Mouse (Mus musculus): ENCODE measurements around the gene Lck.
A peak's percentile ranks its signal among the peaks of the same experiment; 100 is the strongest.
"Not testable (repeated sequence)": the region's sequence is repeated elsewhere in the genome, so short reads cannot be mapped to it uniquely, and the experiment has no call there.

The Lck gene

DNA sequence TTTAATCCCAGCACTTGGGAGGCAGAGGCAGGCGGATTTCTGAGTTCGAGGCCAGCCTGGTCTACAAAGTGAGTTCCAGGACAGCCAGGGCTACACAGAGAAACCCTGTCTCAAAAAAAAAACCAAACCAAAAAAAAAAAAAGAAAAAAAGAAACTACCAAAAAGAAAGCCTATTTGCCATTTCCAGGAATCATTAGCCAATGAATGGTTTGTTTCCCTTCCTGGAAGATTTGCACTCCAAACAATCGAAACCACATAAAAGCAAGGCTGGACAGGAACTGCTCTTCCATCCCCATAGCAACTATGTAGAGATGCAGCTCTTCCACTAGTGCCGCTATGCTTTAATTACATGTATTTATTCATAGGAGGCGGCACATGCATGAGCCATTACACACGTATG lies 18.9 kb downstream of the Lck start:
- DNase-seq: not testable (repeated sequence)

DNA sequence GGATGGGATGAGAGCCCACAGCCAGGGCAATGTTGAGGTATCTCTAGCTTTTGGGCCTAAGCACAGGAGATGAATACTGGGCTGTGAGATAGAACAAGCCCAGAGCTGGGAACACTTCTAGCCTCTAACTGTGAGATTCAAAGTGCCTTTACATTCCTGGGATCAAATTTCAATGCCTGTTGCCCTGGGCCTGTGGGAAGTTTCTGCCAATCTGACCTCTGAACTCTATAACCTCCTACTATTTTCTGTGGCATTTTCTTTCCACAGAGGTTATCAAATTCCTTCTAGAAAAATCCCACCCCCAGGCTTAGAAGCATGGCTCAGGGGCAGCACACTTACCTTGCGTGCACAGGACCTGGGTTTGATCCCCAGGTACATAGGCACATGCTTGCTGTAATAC lies 23.1 kb downstream of the Lck start:
- DNase-seq: no peak

DNA sequence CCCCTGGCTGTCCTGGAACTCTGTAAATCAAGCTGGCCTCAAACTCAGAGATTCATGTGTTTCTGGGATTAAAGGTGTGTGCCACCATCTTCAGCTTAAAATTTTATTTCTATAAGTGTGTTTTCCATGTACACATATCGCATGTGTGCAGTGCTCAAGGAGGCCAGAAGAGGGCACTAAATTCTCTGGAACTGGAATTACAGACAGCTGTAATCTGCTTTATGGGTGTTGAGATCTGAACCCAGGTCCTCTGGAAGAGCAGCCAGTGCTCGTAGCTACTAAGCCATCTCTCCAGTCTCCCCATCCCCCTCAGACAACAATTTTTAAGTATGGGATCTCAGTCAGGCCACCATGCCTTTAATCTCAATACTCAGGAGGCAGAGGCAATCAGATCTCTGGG lies 24.1 kb downstream of the Lck start:
- peak; percentile 43 for DNase-seq

DNA sequence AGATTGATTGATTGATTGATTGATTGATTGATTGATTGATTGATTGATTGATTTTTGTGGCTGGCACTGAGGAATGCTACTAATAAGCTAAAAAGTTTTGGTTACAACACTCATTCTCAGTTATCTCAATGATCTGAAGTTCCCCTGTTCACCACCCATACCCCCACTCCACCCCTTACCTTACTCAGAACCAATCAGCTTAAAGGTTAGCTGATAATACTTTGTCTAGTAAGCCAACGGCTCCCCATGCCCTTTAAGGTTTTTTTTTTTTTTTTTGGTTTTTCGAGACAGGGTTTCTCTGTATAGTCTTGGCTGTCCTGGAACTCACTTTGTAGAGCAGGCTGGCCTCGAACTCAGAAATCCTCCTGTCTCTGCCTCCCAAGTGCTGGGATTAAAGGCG lies 25.8 kb downstream of the Lck start:
- not testable (repeated sequence) for DNase-seq

DNA sequence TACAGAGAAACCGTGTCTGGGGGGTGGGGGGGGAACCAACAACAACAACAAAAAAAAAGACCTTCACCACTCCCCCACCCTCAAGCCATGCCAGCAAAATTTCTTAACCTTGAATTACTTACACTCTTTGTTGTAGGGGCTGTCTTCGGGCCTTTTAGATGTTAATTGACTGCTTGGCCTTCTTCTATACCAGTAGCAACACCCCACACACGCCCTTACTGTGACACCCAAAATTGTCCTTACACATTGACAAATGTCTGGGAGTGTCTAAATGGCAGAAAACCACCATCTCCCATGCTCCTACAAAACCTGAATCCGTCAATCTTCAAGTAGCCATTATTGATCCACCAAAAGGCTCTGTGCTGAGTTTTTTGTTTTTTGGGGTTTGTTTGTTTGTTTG lies 29.3 kb downstream of the Lck start:
- DNase-seq: no peak

DNA sequence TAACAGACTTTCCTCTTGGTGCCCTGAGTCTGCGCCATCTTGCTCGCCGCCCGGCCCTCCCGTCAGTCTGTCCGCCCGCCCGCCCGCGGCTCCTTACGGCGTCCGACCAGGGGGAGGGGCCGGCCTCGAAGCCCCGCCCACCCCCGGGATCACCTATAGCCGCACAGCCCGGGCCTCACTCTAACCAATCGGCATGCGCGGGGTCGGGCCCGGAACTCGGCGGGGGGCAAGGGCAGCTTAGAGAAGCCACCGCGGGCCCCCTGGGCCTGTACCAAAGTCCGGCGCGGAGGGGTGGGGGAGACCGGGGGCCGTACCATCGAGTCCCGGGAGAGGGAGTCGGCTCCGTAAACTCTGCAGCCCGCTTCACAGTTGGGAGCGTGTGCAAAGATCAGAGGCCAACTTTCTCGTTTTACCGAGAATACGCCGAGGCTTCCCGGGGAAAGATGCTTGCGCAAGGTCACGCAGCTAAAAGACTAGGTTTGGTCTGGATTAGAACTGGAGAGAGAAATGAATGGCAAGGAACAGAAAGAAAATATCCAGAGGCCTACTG lies 30.8 kb downstream of the Lck start, which contains the start of gene Hdac1:
TSS of gene Hdac1 (minus strand) at position 122 of the 550 bp plus-strand sequence.
- peak; percentile 99 for DNase-seq

DNA sequence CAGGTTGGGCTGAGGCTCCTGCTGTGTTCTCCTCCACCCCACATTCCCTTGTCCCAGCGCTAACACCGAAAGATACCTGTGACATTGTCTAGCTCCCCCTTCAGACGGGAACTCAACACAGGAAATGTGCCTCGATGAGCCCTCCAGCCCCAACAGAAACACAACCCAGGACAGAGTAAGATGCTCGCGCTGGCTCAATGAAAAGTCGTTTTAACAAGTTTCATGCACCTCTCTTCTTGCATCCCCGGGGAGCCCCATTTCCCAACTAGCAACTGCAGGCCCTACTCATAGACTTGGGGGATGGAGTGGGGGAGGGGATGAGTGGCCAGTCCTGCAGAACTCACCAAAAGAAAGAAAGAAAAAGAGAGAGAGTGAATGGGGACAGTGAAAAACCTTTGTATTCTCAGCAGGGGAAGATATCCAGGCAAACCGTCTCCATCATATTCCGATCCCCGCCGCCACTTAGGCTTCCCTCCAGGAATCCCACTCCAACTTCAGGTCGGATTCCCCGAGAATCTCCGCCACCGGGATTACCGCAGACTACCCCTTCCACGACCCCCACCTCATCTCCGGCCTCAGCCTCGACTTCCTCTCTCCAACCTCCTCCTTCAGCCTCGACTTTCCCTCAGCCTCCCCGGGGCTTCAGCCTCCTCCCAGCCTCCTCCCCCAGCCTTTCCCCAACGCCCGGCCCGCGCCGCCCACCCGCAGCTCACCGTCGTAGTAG lies 31.4 kb downstream of the Lck start:
- DNase-seq: peak; percentile 33

DNA sequence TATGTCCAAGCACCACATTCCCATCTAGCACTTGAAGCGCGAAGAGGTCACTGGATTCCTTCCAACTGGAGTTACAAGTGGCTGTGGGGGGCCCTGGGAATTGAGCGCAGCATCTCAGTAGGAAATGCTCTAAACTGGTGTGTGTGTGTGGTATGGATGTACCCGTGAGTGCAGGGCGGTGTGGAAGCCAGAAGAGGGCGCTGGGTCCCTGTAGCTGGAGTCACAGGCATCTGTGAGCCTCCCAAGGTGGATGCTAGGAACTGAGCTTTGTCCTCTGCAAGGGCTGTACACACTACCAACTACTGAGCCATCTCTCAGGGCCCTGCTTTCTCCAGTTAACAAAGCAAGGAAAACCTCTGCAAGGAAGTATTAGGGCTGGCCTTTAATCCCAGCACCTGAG lies 33.4 kb downstream of the Lck start:
- peak; percentile 42 for DNase-seq

DNA sequence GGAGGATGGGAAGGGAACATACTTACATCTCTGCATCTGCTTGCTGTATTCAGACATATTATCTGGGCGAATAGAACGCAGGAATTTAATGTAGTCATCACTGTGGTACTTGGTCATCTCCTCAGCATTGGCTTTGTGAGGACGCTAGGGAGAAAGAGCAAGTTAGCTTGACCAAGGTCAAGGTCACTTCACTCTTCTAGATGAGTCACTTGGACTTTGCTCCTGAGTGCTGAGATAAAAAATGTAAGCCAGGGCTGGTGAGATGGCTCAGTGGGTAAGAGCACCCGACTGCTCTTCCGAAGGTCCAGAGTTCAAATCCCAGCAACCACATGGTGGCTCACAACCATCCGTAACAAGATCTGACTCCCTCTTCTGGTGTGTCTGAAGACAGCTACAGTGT lies 44.5 kb downstream of the Lck start:
- DNase-seq: not testable (repeated sequence)

DNA sequence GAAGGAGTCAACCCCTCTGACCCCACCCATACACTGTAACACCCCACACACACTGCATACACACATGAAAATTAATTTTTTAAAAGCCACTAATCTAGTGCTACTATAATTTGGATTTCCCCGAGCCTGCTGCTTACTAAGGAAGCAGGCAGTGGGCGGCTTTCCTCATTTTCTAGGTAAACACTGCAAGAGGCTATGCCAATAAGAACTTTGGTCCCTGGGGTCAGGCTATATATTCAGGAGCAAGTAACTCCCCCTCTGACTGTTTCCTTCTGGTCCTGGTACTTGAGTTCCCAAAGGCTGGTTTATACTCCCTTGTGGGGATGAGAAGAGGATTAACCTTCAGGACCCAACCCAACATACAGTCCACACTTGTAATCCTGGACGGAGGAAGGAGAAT lies 47.6 kb downstream of the Lck start:
- DNase-seq: no peak

DNA sequence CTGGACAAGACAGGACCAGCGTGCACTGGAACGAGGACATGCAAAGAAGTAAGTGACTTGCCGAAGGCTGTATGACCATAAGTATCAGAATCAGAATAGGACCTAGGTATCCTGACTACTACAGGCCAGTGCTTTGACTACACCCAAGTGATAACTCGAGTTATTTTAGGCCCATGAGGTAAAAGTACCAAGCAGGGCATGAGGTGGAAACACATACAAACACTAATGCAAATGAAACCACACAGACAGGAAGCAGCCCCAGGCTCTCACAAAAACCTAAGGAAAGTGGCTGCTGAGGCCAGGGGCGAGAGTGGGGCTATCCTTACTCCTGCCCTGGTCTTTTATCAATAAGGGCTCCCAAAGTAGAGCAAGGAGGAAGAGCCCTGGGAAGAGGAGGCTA lies 48.1 kb downstream of the Lck start:
- no peak for DNase-seq

DNA sequence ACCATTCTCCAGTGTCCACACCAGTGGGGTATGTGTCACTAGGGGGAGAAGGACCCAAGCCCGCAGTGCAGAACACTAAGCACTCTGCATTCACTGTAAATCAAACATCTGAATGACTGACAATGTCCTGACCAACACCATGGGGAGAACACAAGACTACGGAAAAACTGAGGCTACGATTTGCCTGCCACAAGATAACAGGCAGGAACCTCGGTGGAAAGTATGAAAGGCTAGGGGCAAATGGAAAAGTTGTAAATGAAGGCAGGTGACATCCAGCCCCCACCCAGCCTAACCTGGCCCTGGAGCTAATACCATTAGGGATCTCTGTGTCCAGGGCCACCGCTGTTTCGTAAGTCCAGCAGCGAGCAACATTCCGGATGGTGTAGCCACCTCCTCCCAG lies 54.9 kb downstream of the Lck start:
- no peak for DNase-seq

DNA sequence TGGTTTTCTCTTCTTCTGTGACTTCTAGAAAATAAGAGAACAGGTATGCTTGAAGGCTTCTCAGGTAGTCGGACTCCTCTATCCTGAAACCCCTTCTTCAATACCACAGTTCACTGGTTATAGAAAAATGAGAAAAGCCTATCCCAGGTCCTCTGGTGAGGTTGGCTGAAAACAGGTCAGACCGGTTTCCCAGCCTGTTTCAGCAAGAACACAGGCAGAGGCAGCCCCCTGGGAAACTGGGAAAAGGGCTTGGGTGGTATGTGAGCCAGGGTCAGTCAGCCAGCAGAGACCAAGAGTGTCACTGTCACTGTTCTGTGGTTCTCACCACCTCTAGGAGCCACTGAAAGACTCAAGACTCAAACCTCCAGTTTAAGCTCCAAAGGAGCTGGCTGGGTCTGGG lies 56.5 kb downstream of the Lck start:
- peak; percentile 54 for DNase-seq

DNA sequence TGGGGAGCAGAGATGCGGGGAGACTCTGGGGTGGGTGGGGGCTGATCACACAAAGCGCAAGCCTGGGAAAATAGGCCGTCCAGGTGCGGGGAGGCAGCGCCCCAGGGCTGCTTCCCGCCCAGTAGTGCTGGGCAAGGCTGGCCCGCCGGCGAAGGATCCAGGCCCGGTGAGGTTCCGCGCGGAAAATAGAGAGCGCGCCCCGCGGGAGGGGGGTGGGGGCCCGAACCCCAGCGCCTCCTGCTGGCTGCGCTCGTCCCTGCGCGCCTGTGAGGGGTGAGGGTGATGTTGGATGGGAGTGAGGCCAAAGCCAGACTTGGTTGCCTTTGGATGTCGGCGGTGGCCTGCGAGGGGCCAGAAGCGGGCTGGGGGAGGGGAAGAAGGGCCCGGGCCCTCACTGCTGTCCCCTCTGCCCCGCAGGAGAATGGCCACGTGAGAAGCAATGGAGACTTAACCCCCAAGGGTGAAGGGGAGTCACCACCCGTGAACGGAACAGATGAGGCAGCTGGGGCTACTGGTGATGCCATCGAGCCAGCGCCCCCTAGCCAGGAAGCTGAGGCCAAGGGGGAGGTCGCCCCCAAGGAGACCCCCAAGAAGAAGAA lies 59.0 kb downstream of the Lck start:
- DNase-seq: peak; percentile 28

DNA sequence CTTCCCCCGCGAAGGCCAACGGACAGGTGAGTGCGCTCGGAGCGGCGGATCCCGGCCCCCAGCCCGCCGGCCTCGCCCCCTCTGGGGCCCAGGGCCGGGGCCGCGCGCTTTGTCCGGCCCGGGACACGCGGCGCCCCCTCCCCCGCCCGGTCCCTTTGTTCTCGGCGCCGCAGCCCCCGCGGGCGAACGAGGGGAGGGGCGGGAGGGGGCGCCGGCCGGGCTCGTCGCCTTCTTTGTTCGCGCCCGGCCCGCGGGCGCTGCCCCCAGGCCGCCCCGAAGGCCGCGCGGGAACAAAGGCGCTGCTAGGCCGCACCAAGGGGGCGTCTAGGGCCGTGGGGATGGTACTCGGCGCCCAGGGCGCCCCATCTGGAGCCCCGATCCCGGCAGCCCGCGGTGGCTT lies 59.5 kb downstream of the Lck start:
- no peak for DNase-seq

DNA sequence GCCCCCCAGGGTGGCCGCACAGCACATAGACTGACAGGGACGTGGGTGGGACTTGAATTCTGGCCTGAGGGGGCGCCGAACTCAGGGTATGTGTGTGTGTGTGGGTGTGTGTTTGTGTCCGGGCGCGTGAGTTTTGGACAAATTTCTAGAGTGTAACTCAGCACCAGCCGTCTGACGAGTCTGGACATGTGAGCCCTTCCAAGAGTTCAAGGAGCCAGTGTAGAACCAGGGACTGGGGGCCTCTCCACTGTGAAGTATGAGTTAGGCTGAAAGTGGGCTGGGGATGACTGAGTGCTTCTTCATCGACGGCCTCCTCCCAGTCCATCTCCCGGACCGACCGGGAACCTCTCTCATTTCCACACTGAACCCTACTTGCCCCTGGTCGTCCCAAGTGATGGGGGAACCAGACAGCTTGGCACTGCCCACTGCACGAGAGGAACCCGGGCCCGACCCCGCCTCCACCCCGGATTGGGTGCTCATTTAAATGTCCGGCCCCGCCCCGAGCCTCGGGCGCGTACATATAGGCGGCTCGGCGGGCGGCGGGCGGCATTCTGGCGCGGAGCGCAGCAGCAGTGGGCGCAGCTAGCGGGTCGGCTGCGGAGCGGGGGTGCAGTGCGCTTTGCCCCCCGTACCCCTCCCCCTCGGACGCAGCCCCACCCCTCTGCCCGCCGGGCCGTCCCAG lies 60.2 kb downstream of the Lck start, which contains the start of gene Marcksl1:
TSS of gene Marcksl1 (plus strand) at position 496 of the 682 bp plus-strand sequence.
- peak; percentile 78 for DNase-seq

DNA sequence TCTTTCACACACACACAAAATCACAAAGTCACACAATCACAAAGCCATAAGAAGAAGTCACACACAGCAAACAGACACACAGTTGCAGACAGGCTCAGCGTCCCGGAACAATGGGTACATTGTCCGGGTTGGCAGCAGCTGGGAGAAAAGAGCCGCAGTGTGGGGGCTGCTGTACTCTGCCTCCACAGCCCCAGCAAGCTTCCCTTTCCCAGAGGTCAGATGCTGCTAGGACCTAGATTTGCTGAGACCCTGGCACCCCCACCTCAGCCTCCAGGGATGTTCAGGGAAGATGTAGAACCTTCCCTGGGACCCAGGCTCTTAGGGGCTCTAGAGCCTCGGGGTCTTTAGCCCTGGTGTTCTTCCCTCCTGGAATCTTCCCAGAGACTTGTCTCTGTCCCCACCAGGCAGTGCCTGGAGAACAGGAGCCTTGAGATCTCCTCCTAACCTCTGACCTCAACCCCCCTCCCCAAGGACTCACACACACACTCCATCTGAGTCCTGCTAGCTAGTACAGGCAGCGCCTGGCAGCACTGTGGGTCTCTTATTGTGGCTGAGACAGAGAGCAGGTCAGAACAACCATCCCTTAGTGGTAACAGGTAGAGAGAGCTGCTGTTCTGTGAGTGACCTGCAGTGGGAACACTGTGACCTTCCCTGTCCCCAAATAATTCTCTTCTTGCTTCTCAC lies 61.9 kb downstream of the Lck start:
- DNase-seq: no peak

DNA sequence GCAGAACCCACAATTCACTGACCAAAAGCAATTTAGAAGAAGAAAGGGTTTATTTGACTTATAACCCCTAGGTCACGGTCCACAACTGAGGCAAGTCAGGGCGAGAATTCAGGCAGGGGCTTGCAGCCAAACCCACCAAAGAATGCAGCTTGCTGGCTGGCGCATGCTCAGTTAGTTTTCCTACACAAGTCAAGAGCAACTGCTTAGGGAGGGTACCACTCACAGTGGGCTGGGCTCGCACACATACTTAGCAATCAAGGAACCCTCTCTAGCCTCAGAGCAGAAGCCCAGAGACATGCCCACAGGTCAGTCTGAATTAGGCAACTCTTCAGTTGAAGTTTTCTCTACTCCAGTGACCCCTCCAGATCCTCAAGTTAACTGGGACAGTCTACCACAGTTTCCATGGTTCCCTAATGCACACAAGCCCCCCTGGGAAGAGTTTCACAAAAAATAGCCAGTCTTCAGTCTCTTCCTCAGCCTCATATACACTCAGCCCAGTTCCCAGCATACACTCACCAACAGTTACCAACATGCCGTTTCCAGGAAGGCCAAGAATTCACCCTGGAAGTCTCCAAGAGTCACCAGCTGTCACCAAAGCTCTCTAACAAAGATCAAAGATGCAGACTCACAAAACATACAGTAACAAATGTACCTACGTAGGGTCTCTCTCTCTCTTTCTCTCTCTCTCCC lies 62.6 kb downstream of the Lck start:
- no peak for DNase-seq

DNA sequence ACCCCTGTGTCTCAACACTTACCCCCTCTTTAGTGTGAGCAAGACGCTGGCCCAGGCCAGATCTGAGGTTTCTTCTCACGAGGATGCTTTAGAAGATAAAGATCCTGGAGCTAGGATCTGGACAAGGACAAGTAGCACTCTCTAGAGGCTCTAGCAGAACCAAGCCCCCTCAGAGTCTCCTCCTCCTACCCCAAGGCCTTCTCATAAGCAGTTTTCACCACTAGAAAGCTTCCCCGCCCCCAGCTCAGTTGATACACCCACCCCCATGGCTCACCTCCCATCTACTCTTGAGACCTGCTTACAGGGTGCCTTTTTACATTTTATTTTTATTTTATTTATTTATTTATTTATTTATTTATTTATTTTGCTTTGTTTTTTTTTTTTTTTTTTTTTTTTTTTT lies 63.8 kb downstream of the Lck start:
- no peak for DNase-seq

DNA sequence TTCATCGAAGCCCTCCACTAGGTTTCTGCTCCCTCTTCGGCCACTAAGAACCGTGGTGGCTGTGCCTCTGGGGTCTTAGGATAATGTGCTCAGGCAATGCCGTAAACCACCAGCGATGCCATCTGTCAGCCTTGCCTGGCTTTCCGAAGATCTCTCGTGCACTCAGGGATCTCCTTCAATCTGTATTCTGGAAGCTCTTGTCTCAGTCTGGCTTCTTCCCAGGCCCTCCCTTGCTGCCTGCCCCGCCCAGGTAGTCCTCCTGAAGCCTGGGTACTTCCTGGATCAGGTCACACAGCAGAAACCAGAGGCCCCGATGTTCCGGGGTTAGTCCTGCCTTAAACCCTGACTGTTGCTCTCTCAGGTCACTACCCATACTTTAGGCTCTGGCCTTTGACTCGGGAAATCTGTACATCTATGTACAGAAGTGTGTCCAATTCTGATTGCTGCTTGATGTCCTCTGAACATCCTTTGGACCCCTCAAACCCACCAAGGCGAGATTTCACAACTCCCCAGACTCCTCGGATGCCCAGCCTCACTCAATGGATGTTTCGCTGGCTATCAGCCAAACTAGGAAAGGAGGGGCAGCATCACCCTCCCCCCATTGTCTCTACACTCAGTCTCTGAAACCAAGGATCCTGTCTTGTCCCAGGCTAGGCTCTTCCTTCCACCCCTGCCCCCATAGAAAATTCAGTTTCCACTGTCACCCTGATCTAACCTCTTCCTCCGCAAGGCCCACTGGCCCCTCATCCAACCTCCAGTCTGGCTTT lies 64.4 kb downstream of the Lck start:
- DNase-seq: peak; percentile 23

DNA sequence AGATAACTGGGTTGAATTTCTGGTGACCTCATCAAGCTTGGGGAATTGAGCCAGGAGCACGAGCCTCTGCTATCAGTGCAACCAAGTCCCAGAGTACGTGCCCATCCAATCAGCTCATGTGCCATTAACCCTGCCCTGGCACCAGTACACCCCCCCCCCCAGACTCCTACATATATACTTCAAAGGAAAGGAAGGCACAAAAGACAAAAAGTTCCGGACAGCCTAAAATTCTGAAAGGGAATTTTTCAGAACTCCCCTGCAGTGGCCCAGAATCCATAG lies 65.3 kb downstream of the Lck start:
- DNase-seq: no peak

Data from kidney, adult 9 months (tissue).